Mouse (Mus musculus) spleen, postnatal 4 days (tissue): Measurements from ENCODE around the gene Pde2a.
"Not testable (repeated sequence)": the region's sequence is repeated elsewhere in the genome, so short reads cannot be mapped to it uniquely, and the experiment has no call there.

Source experiments
- DNase-seq, 2 experiments: peaks; one replicate each; pipeline ENCODE4 v3.0.0; 2022; ENCODE audit warnings: low spot score in 2 of 2

The Pde2a gene

GRCm38 (mm10) chr7:101513655-101514054 lies 92.2 kb downstream of the Pde2a start:
- DNase-seq: no peak

DNA sequence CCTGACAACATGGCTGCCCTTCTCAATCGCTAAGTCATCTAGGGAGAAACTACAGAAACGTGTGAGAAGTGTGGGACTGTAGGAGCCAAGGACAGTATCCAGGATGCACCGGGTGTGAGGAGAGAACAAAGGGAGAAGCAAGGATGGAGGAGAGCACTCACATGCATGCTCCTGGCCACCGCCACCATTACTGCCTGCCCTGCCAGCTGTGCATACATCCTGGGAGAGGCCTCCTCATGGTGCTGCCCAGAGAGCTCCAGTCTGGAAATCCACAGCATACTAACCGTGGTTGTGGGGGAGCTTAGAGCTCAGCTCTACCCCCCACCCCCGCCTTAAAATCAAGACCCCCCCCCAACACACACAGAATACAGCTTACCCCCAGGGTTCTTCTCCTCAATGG lies 93.3 kb downstream of the Pde2a start:
- no peak for DNase-seq

GRCm38 (mm10) chr7:101515295-101515694 lies 93.8 kb downstream of the Pde2a start:
- no peak for DNase-seq

DNA sequence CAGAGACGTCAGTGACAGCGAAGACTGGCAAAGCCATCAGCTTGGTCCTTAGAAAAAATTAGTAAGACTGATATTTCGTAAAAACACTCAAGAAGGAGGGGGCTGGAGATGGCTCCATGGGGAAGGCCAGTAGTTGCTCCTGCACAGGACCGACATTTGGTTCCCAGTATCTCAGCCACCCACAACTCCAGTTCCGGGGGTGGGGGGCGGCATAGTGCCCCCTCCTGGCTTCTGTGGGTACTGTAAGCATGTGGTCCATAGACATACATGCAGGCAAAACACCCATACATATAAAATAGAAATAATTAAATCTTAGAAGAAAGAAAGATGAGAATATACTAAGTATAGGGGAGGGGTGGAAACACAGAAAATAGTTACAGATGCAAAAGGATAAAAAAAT lies 95.0 kb downstream of the Pde2a start:
- DNase-seq: no peak

DNA sequence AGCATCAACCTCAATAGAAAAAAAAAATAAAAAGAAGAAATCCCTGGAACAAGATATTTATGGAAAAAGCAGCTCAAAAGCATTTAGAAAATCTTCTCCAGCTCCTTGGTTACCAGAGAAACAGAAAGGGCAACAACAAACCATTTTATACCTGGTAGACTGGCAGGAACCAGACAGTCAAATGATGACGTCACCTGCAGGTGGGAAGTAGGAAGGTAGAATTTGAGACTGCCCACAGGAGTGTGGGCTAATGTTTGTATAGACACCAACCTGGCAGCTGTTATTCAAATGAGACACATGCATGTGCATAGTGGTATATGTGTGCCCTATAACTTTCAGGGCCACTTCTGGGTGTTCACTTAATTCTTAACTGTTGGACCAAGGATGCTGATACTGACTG lies 100.2 kb downstream of the Pde2a start:
- no peak for DNase-seq

DNA sequence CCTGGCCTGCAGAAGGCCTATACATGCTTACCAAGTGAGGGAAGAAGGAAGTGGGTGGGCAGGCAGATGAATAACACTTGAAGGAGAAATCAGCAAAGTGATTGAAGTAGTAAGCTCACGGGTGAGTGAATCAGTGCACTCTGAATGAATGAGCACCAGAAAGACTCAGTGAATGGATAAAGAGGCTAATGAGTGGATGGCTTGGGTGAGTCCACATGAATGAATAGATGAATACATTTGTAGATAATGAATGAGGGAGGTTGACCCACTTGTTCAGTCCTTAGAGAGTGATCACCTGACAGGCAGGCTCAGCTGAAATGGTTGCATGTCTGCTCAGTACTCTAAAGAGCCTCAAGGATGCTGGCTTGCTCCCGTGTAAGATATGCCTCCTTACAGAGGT lies 101.7 kb downstream of the Pde2a start:
- no peak for DNase-seq

DNA sequence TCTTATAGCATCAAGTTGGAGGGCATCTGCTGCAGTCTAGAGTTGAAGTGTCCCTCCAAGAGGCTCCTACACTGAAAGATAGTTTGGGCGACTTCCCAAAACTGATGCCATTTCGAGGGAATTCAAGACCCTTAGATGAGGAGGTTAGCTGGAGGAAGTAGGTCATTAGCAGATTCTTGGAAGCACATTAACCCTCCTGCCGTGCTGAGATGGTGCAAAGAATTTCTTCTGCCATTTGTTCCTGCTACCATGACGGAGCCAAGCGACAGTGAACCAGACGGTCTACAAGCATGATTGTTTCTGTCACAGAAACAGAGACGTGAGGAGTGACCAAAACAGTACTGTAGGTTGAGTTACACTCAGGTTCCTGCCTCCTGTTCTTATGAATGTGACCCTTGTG lies 105.0 kb downstream of the Pde2a start:
- DNase-seq: no peak

GRCm38 (mm10) chr7:101534428-101534827 lies 112.9 kb downstream of the Pde2a start:
- no peak for DNase-seq

DNA sequence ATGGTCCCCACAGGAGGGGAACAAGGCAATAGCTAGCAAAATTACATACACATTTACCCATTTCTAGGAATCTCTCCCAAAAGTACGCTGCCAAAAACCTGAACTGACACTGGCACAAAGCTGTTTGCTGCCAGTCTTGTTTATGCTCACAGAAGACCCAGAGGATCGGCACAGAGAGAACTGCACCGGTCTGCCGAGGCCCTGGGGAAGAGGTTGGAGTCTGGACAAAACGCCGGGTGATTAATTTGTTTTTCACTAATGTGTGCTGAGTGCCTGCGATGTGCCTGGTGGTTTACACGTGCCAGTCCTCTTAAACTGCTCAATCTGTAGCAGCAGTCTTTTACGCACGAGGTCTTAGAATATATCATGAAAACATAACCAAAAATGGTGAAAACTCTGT lies 113.6 kb downstream of the Pde2a start:
- no peak for DNase-seq

- DNase-seq: no peak
Observed at GRCm38 (mm10) chr7:101535517-101535916, 114.0 kb downstream of the Pde2a start.

DNA sequence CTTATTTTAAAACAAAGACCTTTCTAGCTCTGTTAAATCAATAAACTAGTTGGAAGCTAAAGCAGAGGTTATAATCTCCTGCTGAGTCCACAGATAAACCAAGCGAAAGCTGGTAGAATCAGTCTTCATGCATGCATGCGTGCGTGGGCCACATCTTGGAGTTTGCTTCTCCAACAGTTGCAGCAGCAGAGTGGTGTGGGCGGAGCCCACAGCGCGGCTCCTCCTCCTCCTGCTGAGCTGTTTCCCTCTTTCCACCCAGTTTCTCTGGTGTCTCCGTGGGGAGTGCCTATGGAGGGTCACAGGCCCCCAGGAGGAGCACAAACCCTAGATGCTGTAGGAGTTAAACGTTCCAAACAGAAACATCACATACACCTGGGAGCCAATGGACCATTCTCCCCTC lies 116.0 kb downstream of the Pde2a start:
- no peak for DNase-seq

DNA sequence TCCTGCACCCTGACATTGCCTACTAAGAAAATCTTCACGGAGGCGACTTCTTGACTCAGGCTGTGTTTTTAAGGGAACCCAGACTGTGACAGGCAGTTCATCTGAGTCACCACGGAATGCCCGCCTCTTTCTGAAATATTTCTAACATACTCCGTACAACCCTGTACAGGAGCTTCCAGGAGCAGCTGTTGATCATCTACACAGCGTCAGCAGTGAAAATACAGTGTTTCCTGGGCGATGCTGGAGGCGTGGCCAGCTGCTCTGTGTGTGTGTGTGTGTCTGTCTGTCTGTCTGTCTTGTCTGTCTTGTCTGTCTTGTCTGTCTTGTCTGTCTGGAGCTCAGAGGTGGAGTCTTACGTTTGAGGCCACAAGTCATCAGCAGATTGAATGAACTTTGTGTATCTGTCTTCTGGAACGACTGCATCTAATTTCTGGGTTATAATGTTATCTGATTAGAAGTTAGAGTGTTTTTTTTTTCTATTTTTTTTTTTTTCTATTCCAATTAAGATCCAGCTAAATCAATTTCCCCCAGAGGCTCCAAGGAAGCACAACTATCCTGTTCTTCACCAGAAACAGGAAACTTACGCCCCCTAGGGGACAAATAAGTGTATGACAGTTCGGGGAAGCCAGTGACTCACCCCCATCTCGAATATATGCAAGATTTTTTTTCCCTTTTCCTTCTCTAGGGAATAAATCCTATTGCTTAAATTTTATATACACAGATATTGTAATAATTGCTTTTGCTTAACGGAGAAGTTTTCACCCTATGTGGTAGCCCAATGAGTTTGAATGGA lies 116.8 kb downstream of the Pde2a start:
- DNase-seq: no peak

- DNase-seq: no peak
Observed at GRCm38 (mm10) chr7:101539774-101540173, 118.3 kb downstream of the Pde2a start.

DNA sequence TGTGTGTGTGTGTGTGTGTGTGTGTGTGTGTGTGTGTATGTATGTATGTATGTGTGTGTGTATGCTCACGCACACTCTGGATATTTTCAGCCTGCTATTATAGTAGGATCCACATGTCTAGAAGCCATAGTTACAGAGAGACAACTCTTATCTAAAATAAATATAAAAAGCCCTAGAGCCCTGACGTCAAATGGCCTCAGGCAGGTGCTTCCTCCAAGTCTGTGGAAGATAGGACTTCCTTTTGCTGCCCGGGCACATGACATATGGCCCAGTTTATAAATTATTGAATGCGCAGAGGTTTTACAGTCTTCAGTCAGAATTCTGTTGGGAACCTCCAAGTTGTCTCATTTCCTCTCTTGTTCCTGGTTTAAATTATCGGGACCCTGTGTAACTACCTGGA lies 119.2 kb downstream of the Pde2a start:
- no peak for DNase-seq

GRCm38 (mm10) chr7:101541132-101541531 lies 119.6 kb downstream of the Pde2a start:
- DNase-seq: peak; percentile 41 to 76

DNA sequence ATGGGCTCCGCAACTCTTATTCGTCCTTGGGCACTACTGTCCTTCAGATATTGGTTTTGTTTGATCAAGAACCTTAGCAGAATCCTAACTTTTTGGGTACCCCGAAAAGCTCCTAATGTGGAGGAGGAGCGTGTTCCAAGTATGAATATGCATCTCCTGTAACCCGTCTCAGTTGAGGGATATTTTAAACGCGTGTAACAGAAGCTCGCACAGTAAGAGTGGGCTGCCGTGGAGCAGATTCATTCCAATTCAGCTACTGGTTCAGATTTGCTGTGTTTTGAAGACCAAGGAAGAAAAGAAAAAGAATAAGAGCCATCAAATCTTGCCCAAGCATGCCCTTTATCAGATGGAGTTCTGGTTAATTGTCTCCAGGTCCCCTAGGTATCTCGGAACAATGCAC lies 120.2 kb downstream of the Pde2a start:
- no peak for DNase-seq

GRCm38 (mm10) chr7:101547651-101548050 lies 126.2 kb downstream of the Pde2a start:
- DNase-seq: no peak

DNA sequence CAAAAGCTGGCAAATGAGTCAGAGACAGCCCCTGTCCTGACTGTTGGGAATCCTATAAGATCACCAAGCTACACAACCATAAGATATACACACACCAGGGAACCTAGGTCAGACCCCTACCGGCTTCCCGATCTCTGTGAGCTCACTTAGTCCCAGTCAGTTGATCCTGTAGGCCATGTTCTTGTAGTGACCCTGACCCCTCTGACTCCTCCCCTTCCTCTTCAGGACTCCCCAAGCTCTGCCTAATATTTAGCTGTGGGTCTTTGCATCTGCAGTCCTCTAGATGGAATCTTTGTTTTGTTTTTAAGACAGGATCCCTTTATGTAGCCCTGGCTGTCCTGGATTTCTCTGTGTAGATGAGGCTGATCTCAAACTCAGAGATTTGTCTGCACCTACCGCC lies 127.8 kb downstream of the Pde2a start:
- DNase-seq: no peak

GRCm38 (mm10) chr7:101550686-101551485 lies 129.4 kb downstream of the Pde2a start:
- no peak for DNase-seq

DNA sequence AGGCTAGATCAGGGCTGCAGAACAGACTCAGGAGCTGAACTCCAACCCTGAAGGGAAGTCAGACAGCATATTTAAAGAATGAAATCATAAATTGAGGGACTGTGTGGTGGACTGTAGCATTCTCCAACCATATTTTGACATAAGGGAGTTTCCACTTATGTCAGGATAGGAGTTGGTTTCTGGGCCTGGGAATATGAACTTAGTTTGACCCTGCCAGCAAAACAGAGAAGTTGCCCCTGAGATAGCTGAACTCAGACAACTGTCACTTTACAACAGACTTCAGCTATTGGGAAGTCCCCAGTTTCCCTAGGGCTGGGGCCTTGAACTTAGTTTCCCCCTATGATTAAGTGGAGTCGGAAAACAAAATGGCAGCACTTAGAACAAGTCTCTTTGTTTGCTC lies 130.0 kb downstream of the Pde2a start:
- DNase-seq: no peak

GRCm38 (mm10) chr7:101555473-101555872 lies 134.0 kb downstream of the Pde2a start:
- not testable (repeated sequence) for DNase-seq

- DNase-seq: no peak
Observed at GRCm38 (mm10) chr7:101557391-101557790, 135.9 kb downstream of the Pde2a start.

DNA sequence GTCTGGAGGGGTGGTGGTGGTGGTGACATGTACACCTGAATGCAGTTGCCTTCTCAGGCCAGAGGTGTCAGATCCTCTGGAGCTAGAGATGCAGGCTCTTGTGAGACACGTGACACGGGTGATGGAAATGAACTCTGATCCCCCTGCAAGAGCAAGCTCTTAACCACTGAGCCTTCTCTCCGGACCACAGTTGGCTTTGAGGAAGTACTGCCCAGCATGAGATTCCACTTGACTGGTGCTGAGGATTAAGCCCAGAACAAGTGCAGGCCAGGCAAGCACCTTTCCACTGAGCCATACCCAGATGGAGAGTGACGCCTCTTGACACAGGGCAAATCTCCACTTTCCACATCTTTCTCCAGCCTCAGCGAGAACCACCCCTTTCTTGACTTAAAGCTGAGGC lies 137.9 kb downstream of the Pde2a start:
- not testable (repeated sequence) for DNase-seq
